In genomic region chr9:58560211-58560610, GRCm38 (mm10) we compare ENCODE assay signal across 25 mouse cellular contexts. TPM values are rescaled to one million over a fixed set of nuclear protein-coding genes. Genes with fewer than 3 reads are reported as not detected.
DNase-seq lines count a peak whose midpoint lies in the region; ATAC-seq and TF ChIP-seq lines count a peak whose summit lies in the region.
"Had no signal": no experiment of that assay in that cellular context is flagged by ENCODE, and none has a peak within 500 bp of the region (broad histone marks: within the 10 kb centered on the region; RNA-seq: fewer than 3 reads in every experiment).

No protein-coding gene starts in this region.

- H3K9ac ChIP-seq in heart, adult 2 months (ENCODE audit: low read depth, low read length): no peak overlapping the region
- H3K9ac ChIP-seq in heart, embryonic 11.5 days (ENCODE audit: low read depth, low read length): no peak overlapping the region
- H3K9ac ChIP-seq in lung, postnatal 0 days (replicated peaks; ENCODE audit: low read depth): no peak overlapping the region
- H3K9ac ChIP-seq in forebrain, embryonic 12.5 days: no peak overlapping the region
- H3K9ac ChIP-seq: embryonic facial prominence, embryonic 15.5 days; forebrain, embryonic 15.5 days; heart, embryonic 15.5 days; hindbrain, embryonic 13.5 days; liver, embryonic 13.5 days; midbrain, embryonic 15.5 days had no signal

- no peaks in the 10 kb centered on the region for H3K27me3 ChIP-seq in heart, adult 2 months (ENCODE audit: control insufficient read depth, insufficient read depth, low read length)
- no peaks in the 10 kb centered on the region for H3K27me3 ChIP-seq in heart, embryonic 11.5 days (ENCODE audit: control insufficient read depth, insufficient read depth, low read length)
- H3K27me3 ChIP-seq in lung, postnatal 0 days (replicated peaks; ENCODE audit: insufficient read depth, low read length): no peaks in the 10 kb centered on the region
- H3K27me3 ChIP-seq in forebrain, embryonic 12.5 days: no peaks in the 10 kb centered on the region
- H3K27me3 ChIP-seq: embryonic facial prominence, embryonic 15.5 days; forebrain, embryonic 15.5 days; heart, embryonic 15.5 days; midbrain, embryonic 15.5 days had no signal

- intact Hi-C loops in heart, adult 2 months (cut with DNase I): loop anchor here (2.0 kb wide), 1 partner anchor 19 kb away; no protein-coding TSS in a partner anchor
- intact Hi-C loops in left cerebral cortex, postnatal 4 days (cut with DNase I): no loop called here

- no peak overlapping the region for H3K4me2 ChIP-seq in heart, embryonic 11.5 days
- no peak overlapping the region for H3K4me2 ChIP-seq in lung, postnatal 0 days (replicated peaks; ENCODE audit: low read depth, low read length)
- H3K4me2 ChIP-seq in forebrain, embryonic 12.5 days: no peak overlapping the region
- H3K4me2 ChIP-seq: embryonic facial prominence, embryonic 15.5 days; forebrain, embryonic 15.5 days; heart, embryonic 15.5 days; hindbrain, embryonic 13.5 days; liver, embryonic 13.5 days; midbrain, embryonic 15.5 days had no signal

- H3K36me3 ChIP-seq in heart, adult 2 months (ENCODE audit: control insufficient read depth, insufficient read depth, low read length): no peaks in the 10 kb centered on the region
- no peaks in the 10 kb centered on the region for H3K36me3 ChIP-seq in heart, embryonic 11.5 days (ENCODE audit: control insufficient read depth, insufficient read depth, low read length)
- H3K36me3 ChIP-seq in lung, postnatal 0 days (ENCODE audit: insufficient read depth, low read length): no peaks in the 10 kb centered on the region
- no peaks in the 10 kb centered on the region for H3K36me3 ChIP-seq in macrophage (ENCODE audit: inconsistent target)
- H3K36me3 ChIP-seq in forebrain, embryonic 12.5 days (replicated peaks): no peaks in the 10 kb centered on the region
- H3K36me3 ChIP-seq: embryonic facial prominence, embryonic 10.5 days; embryonic facial prominence, embryonic 15.5 days; forebrain, embryonic 15.5 days; heart, embryonic 15.5 days; hindbrain, embryonic 13.5 days; liver, embryonic 13.5 days; midbrain, embryonic 10.5 days; midbrain, embryonic 15.5 days had no signal

- no peak for DNase-seq in heart, adult 2 months
- peak; percentile 34 for DNase-seq in lung, postnatal 0 days (ENCODE audit: low spot score)
- DNase-seq in lung, postnatal 25 days (ENCODE audit: low spot score): no peak
- DNase-seq in left cerebral cortex, postnatal 4 days: no peak
- DNase-seq in liver: no peak
- DNase-seq: adrenal gland, postnatal 25 days; cerebellum, adult 2 months; cerebellum, postnatal 14 days; kidney, adult 11 months; kidney, postnatal 36 days; liver, embryonic 13.5 days; lung, postnatal 14 days; spleen, adult 18-20 months; thymus, postnatal 25 days had no signal

- no peak for TF ChIP-seq EP300 in heart, adult 2 months (IDR thresholded peaks at IDR 0.05; ENCODE audit: insufficient read depth, low read depth, low read length)
- TF ChIP-seq EP300 in lung, postnatal 0 days (IDR thresholded peaks at IDR 0.05): no peak

- TF ChIP-seq POLR2A in heart, adult 2 months (IDR thresholded peaks at IDR 0.05; ENCODE audit: insufficient read depth, low read depth, low read length): no peak

- WGBS in heart, adult 2 months: 46% methylated on average over 3 of the region's 3 CpGs
- 65% methylated on average over 3 of the region's 3 CpGs for WGBS in heart, embryonic 11.5 days (ENCODE audit: insufficient replicate concordance)
- WGBS in lung, postnatal 0 days: 51% methylated on average over 3 of the region's 3 CpGs
- 0% methylated on average over 3 of the region's 3 CpGs for WGBS in macrophage (ENCODE audit: missing documents)
- 69% methylated on average over 3 of the region's 3 CpGs for WGBS in forebrain, embryonic 12.5 days

- no peaks in the 10 kb centered on the region for H3K79me2 ChIP-seq in heart, adult 2 months (replicated peaks; ENCODE audit: control insufficient read depth, insufficient read depth, low read length)
- H3K79me2 ChIP-seq in macrophage (ENCODE audit: inconsistent target): no peaks in the 10 kb centered on the region

- no peak for TF ChIP-seq CTCF in heart, adult 2 months (IDR thresholded peaks at IDR 0.05)
- TF ChIP-seq CTCF in lung, postnatal 0 days (IDR thresholded peaks at IDR 0.05): no peak

- H3K4me3 ChIP-seq in heart, adult 2 months: no peak overlapping the region
- no peak overlapping the region for H3K4me3 ChIP-seq in heart, embryonic 11.5 days (ENCODE audit: low read depth, low read length)
- no peak overlapping the region for H3K4me3 ChIP-seq in lung, postnatal 0 days (ENCODE audit: low read depth, low read length)
- no peak overlapping the region for H3K4me3 ChIP-seq in macrophage (ENCODE audit: inconsistent target)
- no peak overlapping the region for H3K4me3 ChIP-seq in forebrain, embryonic 12.5 days (replicated peaks)
- H3K4me3 ChIP-seq: embryonic facial prominence, embryonic 10.5 days; embryonic facial prominence, embryonic 15.5 days; forebrain, embryonic 15.5 days; heart, embryonic 15.5 days; hindbrain, embryonic 13.5 days; layer of hippocampus, adult 2 months; liver, embryonic 13.5 days; midbrain, embryonic 10.5 days; midbrain, embryonic 15.5 days had no signal

- H3K4me1 ChIP-seq in heart, adult 2 months (ENCODE audit: control insufficient read depth, insufficient read depth, low read length): peaks cover 4% of the 10 kb centered on the region; the same call in 1 of the 2 replicates
- peaks cover 7% of the 10 kb centered on the region for H3K4me1 ChIP-seq in heart, embryonic 11.5 days (ENCODE audit: control insufficient read depth, insufficient read depth, low read length)
- H3K4me1 ChIP-seq in lung, postnatal 0 days (ENCODE audit: insufficient read depth, low read depth, low read length): peaks cover 6% of the 10 kb centered on the region; the same call in 1 of the 2 replicates
- peaks cover 8% of the 10 kb centered on the region for H3K4me1 ChIP-seq in forebrain, embryonic 12.5 days

- H3K27ac ChIP-seq in heart, adult 2 months: peak overlapping the region; percentile 69
- H3K27ac ChIP-seq in heart, embryonic 11.5 days (ENCODE audit: low read depth, low read length): no peak overlapping the region
- no peak overlapping the region for H3K27ac ChIP-seq in lung, postnatal 0 days (ENCODE audit: low read length)
- H3K27ac ChIP-seq in macrophage: peak overlapping the region; percentile 17
- H3K27ac ChIP-seq in forebrain, embryonic 12.5 days: no peak overlapping the region
- H3K27ac ChIP-seq: embryonic facial prominence, embryonic 10.5 days; embryonic facial prominence, embryonic 15.5 days; forebrain, embryonic 15.5 days; heart, embryonic 15.5 days; hindbrain, embryonic 13.5 days; layer of hippocampus, adult 2 months; liver, embryonic 13.5 days; midbrain, embryonic 10.5 days; midbrain, embryonic 15.5 days had no signal

- H3K9me3 ChIP-seq in heart, embryonic 11.5 days (replicated peaks; ENCODE audit: control insufficient read depth, low read length): no peaks in the 10 kb centered on the region
- no peaks in the 10 kb centered on the region for H3K9me3 ChIP-seq in lung, postnatal 0 days (ENCODE audit: low read length)
- no peaks in the 10 kb centered on the region for H3K9me3 ChIP-seq in forebrain, embryonic 12.5 days
- H3K9me3 ChIP-seq: embryonic facial prominence, embryonic 10.5 days; embryonic facial prominence, embryonic 15.5 days; forebrain, embryonic 15.5 days; heart, embryonic 15.5 days; hindbrain, embryonic 13.5 days; liver, embryonic 13.5 days; midbrain, embryonic 10.5 days; midbrain, embryonic 15.5 days had no signal

- no peak for ATAC-seq in heart, embryonic 11.5 days (replicated peaks; ENCODE audit: insufficient number of reproducible peaks, low FRiP score, low TSS enrichment)
- ATAC-seq in lung, postnatal 0 days: no peak
- no peak for ATAC-seq in forebrain, embryonic 12.5 days (ENCODE audit: low FRiP score)
- ATAC-seq: forebrain, embryonic 15.5 days; midbrain, embryonic 15.5 days had no signal

RNA-seq across cellular contexts. Expression of gene Cd276, which starts 5.0 kb away (rescaled TPM):
- 1 to 10 TPM; 8.5 to 10.0 TPM for total RNA-seq in heart, adult 2 months (2021)
- polyA plus RNA-seq in heart, adult 2 months (2012; rRNA removed): 7.1 and 7.8 TPM in 2 replicates
- polyA plus RNA-seq in heart, embryonic 11.5 days (2014; fragmentation: Nextera tagmentation; extraction: Ambion mirVana): 29.1 and 31.2 TPM in 2 replicates
- 9.9 and 10.7 TPM in 2 replicates for polyA plus RNA-seq in lung, postnatal 0 days (2015; fragmentation: Nextera tagmentation; extraction: Ambion mirVana)
- total RNA-seq in macrophage (2018; cell fraction: chromatin; rRNA removed): 1 to 10 TPM in 2 of 26 experiments, under 1 TPM in 6, not detected in 18; 0.24 to 7.0 (median 0.68) TPM
- under 1 TPM in 24 of 26 experiments, not detected in 2; 0.07 to 0.76 (median 0.32) TPM for total RNA-seq in macrophage (2018; cell fraction: cytosol; rRNA removed)
- 1 to 10 TPM in 8 of 26 experiments, under 1 TPM in 4, not detected in 14; 0.18 to 3.2 (median 1.5) TPM for total RNA-seq in macrophage (2018; cell fraction: nucleus; rRNA removed)
- polyA plus RNA-seq in macrophage (2018): 0.34 to 2.5 TPM (median 0.49 TPM) in 3 replicates
- polyA plus RNA-seq in forebrain, embryonic 12.5 days (2016; fragmentation: Nextera tagmentation; extraction: Ambion mirVana): 32.2 and 35.9 TPM in 2 replicates
- 10 to 100 TPM; 30.4 to 36.3 TPM for total RNA-seq in left cerebral cortex, postnatal 4 days (2021)

RNA-seq across cellular contexts. Expression of gene Nptn, which starts 21.8 kb away (rescaled TPM):
- total RNA-seq in heart, adult 2 months (2021): 100 to 1,000 TPM; 123 to 124 TPM
- 282 and 290 TPM in 2 replicates for polyA plus RNA-seq in heart, adult 2 months (2012; rRNA removed)
- polyA plus RNA-seq in heart, embryonic 11.5 days (2014; fragmentation: Nextera tagmentation; extraction: Ambion mirVana): 127 and 134 TPM in 2 replicates
- 132 and 133 TPM in 2 replicates for polyA plus RNA-seq in lung, postnatal 0 days (2015; fragmentation: Nextera tagmentation; extraction: Ambion mirVana)
- 100 to 1,000 TPM in 23 of 26 experiments, 10 to 100 TPM in 3; 79.3 to 327 (median 178) TPM for total RNA-seq in macrophage (2018; cell fraction: chromatin; rRNA removed)
- 100 to 1,000 TPM; 221 to 473 (median 294) TPM for total RNA-seq in macrophage (2018; cell fraction: cytosol; rRNA removed)
- total RNA-seq in macrophage (2018; cell fraction: nucleus; rRNA removed): 100 to 1,000 TPM; 199 to 863 (median 326) TPM
- 350 to 497 TPM (median 426 TPM) in 3 replicates for polyA plus RNA-seq in macrophage (2018)
- 69.6 and 71.6 TPM in 2 replicates for polyA plus RNA-seq in forebrain, embryonic 12.5 days (2016; fragmentation: Nextera tagmentation; extraction: Ambion mirVana)
- 100 to 1,000 TPM; 403 to 462 TPM for total RNA-seq in left cerebral cortex, postnatal 4 days (2021)

Comparison
In these comparisons a context has a peak if more than half of its experiments do, and no peak if none do; other contexts are left out.
1. H3K27ac ChIP-seq: peak in heart, adult 2 months (single experiment) and macrophage (single experiment); none in heart, embryonic 11.5 days (single experiment), lung, postnatal 0 days (single experiment) and forebrain, embryonic 12.5 days (single experiment).